Mouse (Mus musculus): Measurements from ENCODE around the gene Ccnd3. TPM values are rescaled to one million over a fixed set of nuclear protein-coding genes. Genes with fewer than 3 reads are reported as not detected.
A peak's percentile ranks its signal among the peaks of the same experiment; 100 is the strongest.

The Ccnd3 gene
- polyA plus RNA-seq, 1 experiment from 2014 or later, result 341 TPM

DNA sequence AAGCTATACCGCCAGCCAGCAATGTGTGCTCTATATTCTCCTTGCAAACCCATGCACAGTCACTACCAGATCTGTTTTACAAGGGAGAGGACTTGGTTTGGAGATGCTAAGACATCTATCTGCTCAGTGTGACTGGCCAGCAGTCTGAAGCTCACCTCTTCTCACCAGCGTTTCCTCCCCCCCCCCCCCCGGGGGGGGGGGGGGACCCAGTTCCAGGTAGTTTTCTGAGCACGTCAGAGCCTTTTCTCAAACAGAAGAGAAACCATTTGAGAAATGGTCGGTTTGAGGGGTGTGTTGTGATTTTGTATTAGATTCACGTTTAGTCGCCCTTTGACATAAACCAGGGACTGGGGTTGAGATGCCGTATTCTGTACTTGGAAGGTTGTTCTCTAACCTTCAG, 19.2 kb downstream of the Ccnd3 start:
- H3K36me3 ChIP-seq, result no peaks in the 10 kb centered on the region
- DNase-seq (ENCODE audit: low spot score), result no peak
- peak overlapping the region; percentile 90; the same call in 1 of the 2 replicates for H3K27ac ChIP-seq (replicated peaks)
- WGBS, result 81% methylated on average over 8 of the region's 8 CpGs
- peaks cover 53% of the 10 kb centered on the region for H3K4me1 ChIP-seq
- no peaks in the 10 kb centered on the region for H3K9me3 ChIP-seq (replicated peaks)
- no peak overlapping the region for H3K4me3 ChIP-seq
- H3K27me3 ChIP-seq (ENCODE audit: low read depth, poor library complexity, severe bottlenecking), result no peaks in the 10 kb centered on the region

DNA sequence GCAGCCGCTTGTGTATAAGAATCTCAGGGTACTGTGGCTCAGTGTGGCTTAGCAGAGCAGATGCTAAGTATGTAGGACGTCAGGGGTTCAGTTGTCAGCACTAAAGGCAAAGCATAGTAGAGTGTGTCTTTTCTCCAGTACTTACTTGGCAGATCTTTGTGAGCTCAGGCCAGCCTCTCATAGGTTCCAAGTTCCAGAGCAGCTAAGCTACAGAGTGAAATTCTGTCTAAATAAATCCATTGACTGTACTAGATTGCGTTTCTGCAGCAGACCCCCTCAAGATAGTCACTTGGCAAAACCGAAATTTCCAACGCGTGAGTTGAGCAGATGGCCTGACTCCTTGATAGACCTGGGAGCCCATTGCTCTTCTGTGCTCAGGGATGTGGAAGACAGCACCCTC, 20.1 kb downstream of the Ccnd3 start:
- peaks cover 52% of the 10 kb centered on the region for H3K4me1 ChIP-seq
- H3K27me3 ChIP-seq (ENCODE audit: low read depth, poor library complexity, severe bottlenecking), result no peaks in the 10 kb centered on the region
- 90% methylated on average over 6 of the region's 6 CpGs for whole genome bisulfite sequencing
- H3K27ac ChIP-seq (replicated peaks), result no peak overlapping the region
- no peaks in the 10 kb centered on the region for H3K36me3 ChIP-seq
- no peak for DNase-seq (ENCODE audit: low spot score)
- no peak overlapping the region for H3K4me3 ChIP-seq
- H3K9me3 ChIP-seq (replicated peaks), result no peaks in the 10 kb centered on the region

DNA sequence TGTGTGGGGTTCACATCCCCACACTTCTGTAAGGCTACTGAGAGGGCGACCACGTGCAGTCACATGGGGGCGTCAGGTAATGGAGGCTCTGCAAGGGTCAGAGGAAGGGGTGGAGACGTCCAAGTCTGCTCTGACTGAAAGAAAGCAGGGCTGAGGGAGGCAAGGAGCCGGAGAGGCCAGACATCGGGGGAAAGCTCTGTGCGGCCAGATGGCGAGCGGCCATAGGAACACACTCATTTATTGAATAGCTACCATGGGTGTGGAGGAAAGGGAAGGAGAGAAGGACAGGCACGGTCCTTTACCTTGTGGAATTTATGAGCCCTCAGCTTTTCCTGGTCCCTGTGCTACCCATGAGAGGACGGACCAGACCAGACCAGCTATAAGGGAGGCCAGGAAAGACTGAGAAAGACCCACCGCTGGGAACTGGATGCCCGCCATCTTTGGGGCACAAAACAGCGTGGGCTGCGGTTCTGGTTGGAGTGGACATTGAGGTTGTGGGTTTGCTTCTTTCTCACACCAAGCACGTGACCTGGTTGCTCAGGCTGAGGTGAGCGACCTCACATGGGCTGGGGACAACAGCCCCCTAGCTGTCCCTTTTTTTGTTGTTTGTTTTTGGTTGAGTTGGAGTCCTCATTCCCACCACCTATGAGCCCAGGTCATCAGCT, 22.1 kb downstream of the Ccnd3 start:
- WGBS, result 89% methylated on average over 17 of the region's 17 CpGs
- H3K9me3 ChIP-seq (replicated peaks), result no peaks in the 10 kb centered on the region
- no peak for DNase-seq (ENCODE audit: low spot score)
- H3K4me1 ChIP-seq, result peaks cover 46% of the 10 kb centered on the region
- H3K27ac ChIP-seq (replicated peaks), result peak overlapping the region; percentile 79
- no peak overlapping the region for H3K4me3 ChIP-seq
- H3K27me3 ChIP-seq (ENCODE audit: low read depth, poor library complexity, severe bottlenecking), result no peaks in the 10 kb centered on the region
- H3K36me3 ChIP-seq, result no peaks in the 10 kb centered on the region

GRCm38 (mm10) chr17:47527581-47528300, 22.9 kb downstream of the Ccnd3 start:
- no peak overlapping the region for H3K4me3 ChIP-seq
- WGBS, result 53% methylated on average over 10 of the region's 10 CpGs
- no peaks in the 10 kb centered on the region for H3K9me3 ChIP-seq (replicated peaks)
- peak overlapping the region; percentile 79 for H3K27ac ChIP-seq (replicated peaks)
- H3K36me3 ChIP-seq, result no peaks in the 10 kb centered on the region
- no peak for DNase-seq (ENCODE audit: low spot score)
- H3K27me3 ChIP-seq (ENCODE audit: low read depth, poor library complexity, severe bottlenecking), result no peaks in the 10 kb centered on the region
- peaks cover 39% of the 10 kb centered on the region for H3K4me1 ChIP-seq

DNA sequence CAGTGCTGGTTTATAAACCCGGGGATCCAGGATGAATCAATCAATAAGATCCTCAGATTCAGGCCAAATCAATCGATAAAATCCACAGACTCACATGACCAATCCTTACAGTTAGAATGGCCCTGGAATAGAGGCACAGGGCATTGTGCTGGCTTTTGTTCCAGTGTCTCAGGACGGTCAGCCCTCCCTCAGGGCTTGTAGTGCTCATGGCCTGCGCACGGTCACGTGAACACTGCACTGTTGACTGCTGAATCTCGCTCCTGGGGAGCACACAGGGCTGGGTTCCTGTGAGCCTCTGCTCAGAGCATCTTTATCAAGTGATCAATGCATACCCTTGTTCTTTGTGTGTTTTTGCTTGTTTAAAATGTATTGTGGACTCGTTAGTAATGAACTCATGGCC, 24.1 kb downstream of the Ccnd3 start:
- WGBS, result 80% methylated on average over 8 of the region's 8 CpGs
- Histone ChIP-seq H3K4me1 (peaks cover 29% of the 10 kb centered on the region), H3K4me3 (no peak overlapping the region), H3K27me3 (ENCODE audit: low read depth, poor library complexity, severe bottlenecking) (no peaks in the 10 kb centered on the region), H3K36me3 (no peaks in the 10 kb centered on the region), H3K9me3 (replicated peaks) (no peaks in the 10 kb centered on the region), H3K27ac (replicated peaks) (peak overlapping the region; percentile 79; the same call in 1 of the 2 replicates)
- no peak for DNase-seq (ENCODE audit: low spot score)

- peaks cover 29% of the 10 kb centered on the region for H3K4me1 ChIP-seq
- H3K27me3 ChIP-seq (ENCODE audit: low read depth, poor library complexity, severe bottlenecking), result no peaks in the 10 kb centered on the region
- 94% methylated on average over 11 of the region's 11 CpGs for WGBS
- no peaks in the 10 kb centered on the region for H3K36me3 ChIP-seq
- H3K9me3 ChIP-seq (replicated peaks), result no peaks in the 10 kb centered on the region
- no peak overlapping the region for H3K4me3 ChIP-seq
- H3K27ac ChIP-seq (replicated peaks), result no peak overlapping the region
- DNase-seq (ENCODE audit: low spot score), result no peak
Observed at GRCm38 (mm10) chr17:47529595-47529994, 24.7 kb downstream of the Ccnd3 start.

DNA sequence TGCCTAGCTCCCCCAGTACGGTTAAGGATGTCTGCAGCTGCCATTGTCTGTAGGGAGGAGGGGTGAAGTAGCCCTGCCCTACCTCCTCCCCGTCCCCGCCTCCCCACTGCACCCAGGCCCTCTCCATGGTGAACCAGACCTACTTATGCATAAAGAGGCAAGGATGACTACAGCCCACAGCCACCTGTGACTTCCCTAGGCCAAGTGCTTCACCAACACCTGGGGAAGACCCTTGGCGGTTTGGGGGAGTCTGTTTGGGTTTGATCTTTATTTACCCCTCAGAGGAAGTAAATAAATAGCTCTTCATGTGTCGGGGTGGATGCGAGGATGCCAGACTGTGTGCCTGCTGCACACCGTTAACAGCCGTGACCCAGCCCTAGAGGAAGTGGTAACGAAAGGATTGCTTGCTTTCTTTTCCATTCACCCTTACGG, 26.6 kb downstream of the Ccnd3 start:
- no peak for DNase-seq (ENCODE audit: low spot score)
- H3K36me3 ChIP-seq, result no peaks in the 10 kb centered on the region
- peaks cover 32% of the 10 kb centered on the region for H3K4me1 ChIP-seq
- H3K27ac ChIP-seq (replicated peaks), result peak overlapping the region; percentile 43; the same call in 1 of the 2 replicates
- no peaks in the 10 kb centered on the region for H3K9me3 ChIP-seq (replicated peaks)
- no peak overlapping the region for H3K4me3 ChIP-seq
- 62% methylated on average over 10 of the region's 10 CpGs for WGBS
- H3K27me3 ChIP-seq (ENCODE audit: low read depth, poor library complexity, severe bottlenecking), result no peaks in the 10 kb centered on the region

DNA sequence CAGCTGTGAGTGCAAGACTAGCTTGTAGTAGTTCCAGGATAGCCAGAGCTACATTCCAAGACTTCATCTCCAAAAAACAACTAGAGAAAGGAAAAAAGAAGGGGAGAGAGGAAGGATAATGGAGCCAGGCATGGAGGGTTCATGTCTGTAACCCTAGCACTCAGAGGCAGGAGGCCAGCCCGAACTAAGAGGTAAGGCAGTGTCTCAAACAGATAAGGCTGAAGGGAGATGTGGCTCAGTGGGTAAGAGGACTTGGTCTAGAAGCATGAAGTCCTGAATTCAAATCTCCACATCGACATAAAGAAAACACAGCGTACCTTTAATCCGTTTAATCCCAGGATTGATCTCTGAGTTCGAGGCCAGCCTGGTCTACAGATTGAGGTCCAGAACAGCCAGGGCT, 27.5 kb downstream of the Ccnd3 start:
- WGBS, result 92% methylated on average over 5 of the region's 5 CpGs
- no peak overlapping the region for H3K27ac ChIP-seq (replicated peaks)
- no peaks in the 10 kb centered on the region for H3K27me3 ChIP-seq (ENCODE audit: low read depth, poor library complexity, severe bottlenecking)
- DNase-seq (ENCODE audit: low spot score), result no peak
- H3K4me3 ChIP-seq, result no peak overlapping the region
- no peaks in the 10 kb centered on the region for H3K36me3 ChIP-seq
- H3K4me1 ChIP-seq, result peaks cover 25% of the 10 kb centered on the region
- no peaks in the 10 kb centered on the region for H3K9me3 ChIP-seq (replicated peaks)

DNA sequence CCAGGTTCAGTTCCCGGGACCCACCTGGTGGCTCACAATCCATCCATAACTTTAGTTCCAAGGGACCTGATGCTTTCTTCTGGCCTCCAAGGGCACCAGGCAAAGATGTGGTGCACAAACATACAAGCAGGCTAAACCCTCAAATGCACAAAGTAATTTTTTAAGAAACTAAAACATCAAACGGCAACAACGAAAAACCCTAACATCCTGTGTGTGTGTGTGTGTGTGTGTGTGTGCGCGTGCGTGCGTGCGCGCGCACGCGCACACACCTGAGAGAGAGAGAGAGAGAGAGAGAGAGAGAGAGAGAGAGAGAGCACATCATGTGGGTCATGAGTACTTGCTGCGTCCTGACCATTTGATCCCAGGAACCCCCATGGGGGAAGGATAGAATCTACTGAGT, 28.8 kb downstream of the Ccnd3 start:
- H3K4me3 ChIP-seq, result no peak overlapping the region
- H3K4me1 ChIP-seq, result peaks cover 12% of the 10 kb centered on the region; the same call in 1 of the 2 replicates
- 90% methylated on average over 13 of the region's 13 CpGs for WGBS
- no peaks in the 10 kb centered on the region for H3K27me3 ChIP-seq (ENCODE audit: low read depth, poor library complexity, severe bottlenecking)
- no peaks in the 10 kb centered on the region for H3K9me3 ChIP-seq (replicated peaks)
- no peak for DNase-seq (ENCODE audit: low spot score)
- H3K27ac ChIP-seq (replicated peaks), result no peak overlapping the region
- H3K36me3 ChIP-seq, result no peaks in the 10 kb centered on the region

GRCm38 (mm10) chr17:47535812-47536236, 31.0 kb downstream of the Ccnd3 start:
- Histone ChIP-seq H3K4me1 (peaks cover 12% of the 10 kb centered on the region; the same call in 1 of the 2 replicates), H3K9me3 (replicated peaks) (no peaks in the 10 kb centered on the region), H3K36me3 (no peaks in the 10 kb centered on the region), H3K27ac (replicated peaks) (peak overlapping the region; percentile 17; the same call in 1 of the 2 replicates), H3K27me3 (ENCODE audit: low read depth, poor library complexity, severe bottlenecking) (no peaks in the 10 kb centered on the region), H3K4me3 (no peak overlapping the region)
- 71% methylated on average over 9 of the region's 9 CpGs for WGBS
- no peak for DNase-seq (ENCODE audit: low spot score)

DNA sequence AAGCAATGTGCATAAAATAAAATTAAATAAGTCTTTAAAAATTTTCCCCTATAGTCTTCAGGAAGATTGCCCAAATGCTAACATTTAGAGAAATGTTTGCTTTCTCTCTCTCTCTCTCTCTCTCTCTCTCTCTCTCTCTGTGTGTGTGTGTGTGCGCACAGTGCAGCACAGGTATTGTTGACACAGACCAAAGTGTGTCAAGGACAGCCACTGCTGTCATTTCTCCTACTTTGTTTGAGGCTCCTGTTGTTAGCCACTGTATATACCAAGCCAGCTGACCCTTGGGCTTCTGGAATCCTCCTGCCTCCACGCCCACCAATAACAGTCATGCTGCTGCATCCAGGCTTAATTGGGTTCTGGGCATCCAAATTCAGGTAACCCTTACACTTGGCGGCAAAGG, 33.2 kb downstream of the Ccnd3 start:
- 92% methylated on average over 3 of the region's 3 CpGs for WGBS
- Histone ChIP-seq H3K4me3 (no peak overlapping the region), H3K27me3 (ENCODE audit: low read depth, poor library complexity, severe bottlenecking) (no peaks in the 10 kb centered on the region), H3K36me3 (no peaks in the 10 kb centered on the region), H3K9me3 (replicated peaks) (no peaks in the 10 kb centered on the region), H3K27ac (replicated peaks) (no peak overlapping the region), H3K4me1 (peaks cover 13% of the 10 kb centered on the region)
- no peak for DNase-seq (ENCODE audit: low spot score)

DNA sequence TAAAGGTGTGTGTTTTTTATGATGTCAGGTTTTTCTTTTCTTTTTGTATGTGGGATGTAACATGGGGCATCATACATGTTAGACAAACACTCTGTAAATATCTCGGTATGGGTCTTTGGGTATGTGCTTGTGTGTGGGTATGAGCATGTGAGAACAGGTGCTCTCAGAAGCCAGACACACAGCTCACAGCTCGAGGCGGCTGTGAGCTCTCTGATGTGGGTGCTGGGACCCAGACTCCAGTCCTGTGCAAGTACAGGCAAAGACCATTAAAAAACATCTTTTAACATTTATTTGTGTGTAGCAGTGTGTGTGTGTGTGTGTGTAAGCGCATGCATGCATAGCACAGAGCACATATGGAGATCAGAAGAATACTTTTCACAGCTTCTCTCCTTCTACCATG, 34.3 kb downstream of the Ccnd3 start:
- no peak for DNase-seq (ENCODE audit: low spot score)
- H3K4me1 ChIP-seq, result peaks cover 18% of the 10 kb centered on the region
- no peaks in the 10 kb centered on the region for H3K9me3 ChIP-seq (replicated peaks)
- WGBS, result 91% methylated on average over 4 of the region's 4 CpGs
- no peaks in the 10 kb centered on the region for H3K27me3 ChIP-seq (ENCODE audit: low read depth, poor library complexity, severe bottlenecking)
- H3K36me3 ChIP-seq, result no peaks in the 10 kb centered on the region
- H3K27ac ChIP-seq (replicated peaks), result no peak overlapping the region
- no peak overlapping the region for H3K4me3 ChIP-seq

DNA sequence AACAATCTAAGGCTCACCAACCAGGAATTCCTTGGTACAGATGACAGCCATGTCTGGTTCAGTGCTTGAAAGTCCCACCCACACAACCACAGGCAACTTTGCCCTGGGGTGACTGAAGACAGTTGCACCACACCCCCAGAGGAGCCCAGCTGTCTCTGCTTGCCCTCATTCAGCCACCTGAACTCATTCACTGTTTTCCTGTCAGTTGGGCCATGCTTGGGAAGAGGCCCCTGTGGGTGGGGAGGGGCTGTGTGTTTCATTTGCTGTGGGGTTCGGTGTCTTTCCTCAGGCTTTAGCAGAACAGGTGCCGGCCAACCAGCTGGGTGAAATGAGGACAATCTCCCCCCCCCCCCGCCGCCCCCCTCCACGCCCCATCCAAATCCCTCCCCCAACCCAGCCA, 37.2 kb downstream of the Ccnd3 start:
- DNase-seq (ENCODE audit: low spot score), result no peak
- no peaks in the 10 kb centered on the region for H3K9me3 ChIP-seq (replicated peaks)
- no peak overlapping the region for H3K27ac ChIP-seq (replicated peaks)
- WGBS, result 84% methylated on average over 5 of the region's 5 CpGs
- no peaks in the 10 kb centered on the region for H3K27me3 ChIP-seq (ENCODE audit: low read depth, poor library complexity, severe bottlenecking)
- no peaks in the 10 kb centered on the region for H3K36me3 ChIP-seq
- H3K4me3 ChIP-seq, result no peak overlapping the region
- peaks cover 20% of the 10 kb centered on the region for H3K4me1 ChIP-seq

Measured in midbrain, embryonic 10.5 days (tissue).